Mouse (Mus musculus) limb, embryonic 13.5 days (tissue): ENCODE measurements at regions not wholly inside any gene's neighbourhood (a gene's known extent, or its start where the extent isn't known, plus 50 kb on each side); places are given as distances from the start of the nearest gene placed in this dataset.

ENCODE experiments used
- ATAC-seq: fragments of 200-750 bp; cut with Nextera tagmentation; 2 replicates; pipeline ENCODE4 v1.8.0; 2017; ENCODE audit warnings: low read depth, moderate number of reproducible peaks, moderate TSS enrichment; ENCODE audit not compliant: low FRiP score
- H3K27ac ChIP-seq: fragments of 300-500 bp; sonication (generic); 2 replicates; pipeline ENCODE4 v1.5.1; 2015; ENCODE audit warnings: inconsistent platforms, mild to moderate bottlenecking, moderate library complexity
- H3K27me3 ChIP-seq: fragments of 300-500 bp; sonication (generic); 2 replicates; pipeline ENCODE4 v1.6.1; 2015; ENCODE audit warnings: mild to moderate bottlenecking, inconsistent platforms
- H3K36me3 ChIP-seq: fragments of 300-500 bp; sonication (generic); 2 replicates; pipeline ENCODE4 v1.6.1; 2015; ENCODE audit warnings: inconsistent platforms, mild to moderate bottlenecking, moderate library complexity
- H3K4me1 ChIP-seq: fragments of 300-500 bp; sonication (generic); 2 replicates; pipeline ENCODE4 v1.6.1; 2015; ENCODE audit warnings: inconsistent platforms
- H3K4me2 ChIP-seq: fragments of 300-500 bp; sonication (generic); replicated peaks from 2 replicates; pipeline ENCODE4 v1.6.1; 2015; ENCODE audit warnings: inconsistent platforms, mild to moderate bottlenecking, moderate library complexity
- H3K4me3 ChIP-seq: fragments of 300-500 bp; sonication (generic); 2 replicates; pipeline ENCODE4 v1.5.1; 2015; ENCODE audit warnings: moderate library complexity, mild to moderate bottlenecking, inconsistent platforms
- H3K9ac ChIP-seq: fragments of 300-500 bp; sonication (generic); 2 replicates; pipeline ENCODE4 v1.6.1; 2015; ENCODE audit warnings: mild to moderate bottlenecking, inconsistent platforms
- H3K9me3 ChIP-seq: fragments of 300-500 bp; sonication (generic); 2 replicates; pipeline ENCODE4 v1.6.1; 2016; ENCODE audit warnings: inconsistent platforms
- WGBS: fragments of 180-500 bp; shearing (Covaris S2); methylation state at CpG from one replicate; pipeline ENCODE4 v1.1.7; 2015; 5-methylcytosine and 5-hydroxymethylcytosine counted together

GRCm38 (mm10) chr1:193671816-193672254 is 301.7 kb upstream of the Camk1g start:
- Histone ChIP-seq H3K36me3 (no peaks in the 10 kb centered on the region), H3K4me3 (no peak overlapping the region), H3K4me1 (no peaks in the 10 kb centered on the region), H3K9ac (no peak overlapping the region), H3K9me3 (no peaks in the 10 kb centered on the region), H3K4me2 (no peak overlapping the region), H3K27me3 (no peaks in the 10 kb centered on the region), H3K27ac (no peak overlapping the region)
- 56% methylated on average over 3 of the region's 3 CpGs for WGBS
- no peak for ATAC-seq

- ATAC-seq, result no peak
- 86% methylated on average over 1 of the region's 1 CpGs for WGBS
- Histone ChIP-seq H3K9ac (no peak overlapping the region), H3K4me2 (no peak overlapping the region), H3K4me3 (no peak overlapping the region), H3K27ac (no peak overlapping the region), H3K36me3 (no peaks in the 10 kb centered on the region), H3K27me3 (no peaks in the 10 kb centered on the region), H3K4me1 (no peaks in the 10 kb centered on the region), H3K9me3 (no peaks in the 10 kb centered on the region)
These were observed 300.9 kb upstream of the Camk1g start for GRCm38 (mm10) chr1:193671046-193671445.

GRCm38 (mm10) chr1:193670008-193670407 is 299.9 kb upstream of the Camk1g start:
- Histone ChIP-seq H3K9me3 (no peaks in the 10 kb centered on the region), H3K27me3 (no peaks in the 10 kb centered on the region), H3K4me2 (no peak overlapping the region), H3K27ac (no peak overlapping the region), H3K4me3 (no peak overlapping the region), H3K4me1 (no peaks in the 10 kb centered on the region), H3K9ac (no peak overlapping the region), H3K36me3 (no peaks in the 10 kb centered on the region)
- no peak for ATAC-seq

GRCm38 (mm10) chr1:193668841-193669240 is 298.7 kb upstream of the Camk1g start:
- H3K27ac ChIP-seq, result no peak overlapping the region
- H3K27me3 ChIP-seq, result no peaks in the 10 kb centered on the region
- H3K9ac ChIP-seq, result no peak overlapping the region
- no peak overlapping the region for H3K4me2 ChIP-seq
- no peaks in the 10 kb centered on the region for H3K9me3 ChIP-seq
- H3K4me3 ChIP-seq, result no peak overlapping the region
- no peaks in the 10 kb centered on the region for H3K36me3 ChIP-seq
- no peaks in the 10 kb centered on the region for H3K4me1 ChIP-seq
- no peak for ATAC-seq

GRCm38 (mm10) chr1:193665854-193666253 is 295.8 kb upstream of the Camk1g start:
- no peak for ATAC-seq
- H3K9me3 ChIP-seq, result no peaks in the 10 kb centered on the region
- no peak overlapping the region for H3K27ac ChIP-seq
- no peaks in the 10 kb centered on the region for H3K4me1 ChIP-seq
- no peaks in the 10 kb centered on the region for H3K36me3 ChIP-seq
- no peak overlapping the region for H3K9ac ChIP-seq
- H3K4me3 ChIP-seq, result no peak overlapping the region
- 70% methylated on average over 5 of the region's 5 CpGs for WGBS
- H3K4me2 ChIP-seq, result no peak overlapping the region
- no peaks in the 10 kb centered on the region for H3K27me3 ChIP-seq

GRCm38 (mm10) chr1:193664569-193664968 is 294.5 kb upstream of the Camk1g start:
- H3K4me3 ChIP-seq, result no peak overlapping the region
- no peak overlapping the region for H3K27ac ChIP-seq
- no peaks in the 10 kb centered on the region for H3K9me3 ChIP-seq
- no peaks in the 10 kb centered on the region for H3K36me3 ChIP-seq
- no peak for ATAC-seq
- no peak overlapping the region for H3K9ac ChIP-seq
- H3K27me3 ChIP-seq, result no peaks in the 10 kb centered on the region
- H3K4me2 ChIP-seq, result no peak overlapping the region
- no peaks in the 10 kb centered on the region for H3K4me1 ChIP-seq
- 85% methylated on average over 2 of the region's 2 CpGs for WGBS

GRCm38 (mm10) chr1:193663587-193663986 is 293.5 kb upstream of the Camk1g start:
- H3K9me3 ChIP-seq, result no peaks in the 10 kb centered on the region
- H3K4me2 ChIP-seq, result no peak overlapping the region
- no peaks in the 10 kb centered on the region for H3K27me3 ChIP-seq
- H3K36me3 ChIP-seq, result no peaks in the 10 kb centered on the region
- no peak overlapping the region for H3K4me3 ChIP-seq
- H3K4me1 ChIP-seq, result no peaks in the 10 kb centered on the region
- WGBS, result 83% methylated on average over 3 of the region's 3 CpGs
- H3K9ac ChIP-seq, result no peak overlapping the region
- H3K27ac ChIP-seq, result no peak overlapping the region
- ATAC-seq, result no peak

GRCm38 (mm10) chr1:193662166-193662890 is 292.2 kb upstream of the Camk1g start:
- WGBS, result 46% methylated on average over 3 of the region's 3 CpGs

GRCm38 (mm10) chr1:193661377-193661776 is 291.3 kb upstream of the Camk1g start:
- no peaks in the 10 kb centered on the region for H3K27me3 ChIP-seq
- no peak overlapping the region for H3K4me2 ChIP-seq
- 75% methylated on average over 4 of the region's 4 CpGs for WGBS

More at GRCm38 (mm10) chr1:193662166-193662890, 292.2 kb upstream of the Camk1g start:
- Histone ChIP-seq H3K4me1 (no peaks in the 10 kb centered on the region), H3K9me3 (no peaks in the 10 kb centered on the region), H3K4me3 (no peak overlapping the region), H3K36me3 (no peaks in the 10 kb centered on the region), H3K9ac (no peak overlapping the region), H3K27ac (no peak overlapping the region), H3K4me2 (no peak overlapping the region), H3K27me3 (no peaks in the 10 kb centered on the region)
- no peak for ATAC-seq

GRCm38 (mm10) chr1:193655076-193655677 is 285.1 kb upstream of the Camk1g start:
- H3K27me3 ChIP-seq, result no peaks in the 10 kb centered on the region
- H3K36me3 ChIP-seq, result no peaks in the 10 kb centered on the region
- no peaks in the 10 kb centered on the region for H3K4me1 ChIP-seq
- no peaks in the 10 kb centered on the region for H3K9me3 ChIP-seq
- no peak overlapping the region for H3K4me2 ChIP-seq
- no peak overlapping the region for H3K4me3 ChIP-seq
- ATAC-seq, result no peak
- no peak overlapping the region for H3K27ac ChIP-seq
- no peak overlapping the region for H3K9ac ChIP-seq
- 72% methylated on average over 14 of the region's 14 CpGs for WGBS

More at GRCm38 (mm10) chr1:193661377-193661776, 291.3 kb upstream of the Camk1g start:
- no peaks in the 10 kb centered on the region for H3K36me3 ChIP-seq
- no peaks in the 10 kb centered on the region for H3K9me3 ChIP-seq
- H3K27ac ChIP-seq, result no peak overlapping the region
- H3K4me1 ChIP-seq, result no peaks in the 10 kb centered on the region
- H3K9ac ChIP-seq, result no peak overlapping the region
- ATAC-seq, result no peak
- no peak overlapping the region for H3K4me3 ChIP-seq

GRCm38 (mm10) chr1:193650275-193650674 is 280.2 kb upstream of the Camk1g start:
- H3K27me3 ChIP-seq, result no peaks in the 10 kb centered on the region
- no peak overlapping the region for H3K4me3 ChIP-seq
- no peak overlapping the region for H3K9ac ChIP-seq
- H3K36me3 ChIP-seq, result no peaks in the 10 kb centered on the region
- no peaks in the 10 kb centered on the region for H3K4me1 ChIP-seq
- H3K9me3 ChIP-seq, result no peaks in the 10 kb centered on the region
- no peak overlapping the region for H3K27ac ChIP-seq
- no peak overlapping the region for H3K4me2 ChIP-seq
- no peak for ATAC-seq

GRCm38 (mm10) chr1:193649400-193649799 is 279.3 kb upstream of the Camk1g start:
- H3K4me2 ChIP-seq, result no peak overlapping the region
- no peaks in the 10 kb centered on the region for H3K36me3 ChIP-seq
- no peak for ATAC-seq
- H3K9ac ChIP-seq, result no peak overlapping the region
- 85% methylated on average over 1 of the region's 1 CpGs for WGBS
- no peaks in the 10 kb centered on the region for H3K9me3 ChIP-seq
- no peaks in the 10 kb centered on the region for H3K27me3 ChIP-seq
- no peak overlapping the region for H3K27ac ChIP-seq
- no peaks in the 10 kb centered on the region for H3K4me1 ChIP-seq
- no peak overlapping the region for H3K4me3 ChIP-seq
